Mouse (Mus musculus) liver, embryonic 11.5 days (tissue): ENCODE results near the gene Ppp4c. TPM values are rescaled to one million over a fixed set of nuclear protein-coding genes. Genes with fewer than 3 reads are reported as not detected.

Experiments
- ATAC-seq: fragments of 200-750 bp; cut with Nextera tagmentation; replicated peaks from 2 replicates; pipeline ENCODE4 v1.8.0; 2017; ENCODE audit warnings: moderate number of reproducible peaks, mild to moderate bottlenecking, moderate TSS enrichment, moderate library complexity; ENCODE audit not compliant: low FRiP score
- DNase-seq: peaks from one replicate; pipeline ENCODE4 v3.0.0-alpha.2; 2017; ENCODE audit warnings: low spot score
- H3K27ac ChIP-seq: fragments of 300-500 bp; sonication (generic); 2 replicates; pipeline ENCODE4 v1.5.1; 2014; ENCODE audit warnings: mild to moderate bottlenecking, low read depth, low read length, control low read depth
- H3K27me3 ChIP-seq: fragments of 300-500 bp; sonication (generic); replicated peaks from 2 replicates; pipeline ENCODE4 v1.6.1; 2014; ENCODE audit warnings: low read length, mixed read lengths; ENCODE audit not compliant: control insufficient read depth, insufficient read depth
- H3K36me3 ChIP-seq: fragments of 300-500 bp; sonication (generic); 2 replicates; pipeline ENCODE4 v1.6.1; 2014; ENCODE audit warnings: mild to moderate bottlenecking, low read length, moderate library complexity, mixed read lengths; ENCODE audit not compliant: control insufficient read depth, insufficient read depth
- H3K4me1 ChIP-seq: fragments of 300-500 bp; sonication (generic); replicated peaks from 2 replicates; pipeline ENCODE4 v1.6.1; 2014; ENCODE audit warnings: low read length, mixed read lengths; ENCODE audit not compliant: control insufficient read depth, insufficient read depth
- H3K4me2 ChIP-seq: fragments of 300-500 bp; sonication (generic); 2 replicates; pipeline ENCODE4 v1.6.1; 2014; ENCODE audit warnings: mild to moderate bottlenecking, control low read depth, moderate library complexity
- H3K4me3 ChIP-seq: fragments of 300-500 bp; sonication (generic); 2 replicates; pipeline ENCODE4 v1.5.1; 2014; ENCODE audit warnings: low read depth, low read length, control low read depth
- H3K9ac ChIP-seq: fragments of 300-500 bp; sonication (generic); 2 replicates; pipeline ENCODE4 v1.6.1; 2014; ENCODE audit warnings: low read depth, low read length, control low read depth
- H3K9me3 ChIP-seq: fragments of 300-500 bp; sonication (generic); 2 replicates; pipeline ENCODE4 v1.6.1; 2016; ENCODE audit warnings: low read length, inconsistent platforms, mixed read lengths; ENCODE audit not compliant: control insufficient read depth
- WGBS: fragments of 180-500 bp; shearing (Covaris S2); extraction: QIAGEN DNeasy Blood & Tissue Kit; methylation state at CpG from one replicate; pipeline ENCODE4 v1.1.7; 2014; 5-methylcytosine and 5-hydroxymethylcytosine counted together
- polyA plus RNA-seq: library from polyadenylated mRNA; unstranded; fragments of >200 nt; fragmentation: Nextera tagmentation; extraction: Ambion mirVana; gene quantifications from 2 replicates; pipeline ENCODE4 v1.2.1, GENCODE M21; 2014

Gene Ppp4c
- polyA plus RNA-seq, 1 experiment from 2014 or later: 266 TPM

DNA sequence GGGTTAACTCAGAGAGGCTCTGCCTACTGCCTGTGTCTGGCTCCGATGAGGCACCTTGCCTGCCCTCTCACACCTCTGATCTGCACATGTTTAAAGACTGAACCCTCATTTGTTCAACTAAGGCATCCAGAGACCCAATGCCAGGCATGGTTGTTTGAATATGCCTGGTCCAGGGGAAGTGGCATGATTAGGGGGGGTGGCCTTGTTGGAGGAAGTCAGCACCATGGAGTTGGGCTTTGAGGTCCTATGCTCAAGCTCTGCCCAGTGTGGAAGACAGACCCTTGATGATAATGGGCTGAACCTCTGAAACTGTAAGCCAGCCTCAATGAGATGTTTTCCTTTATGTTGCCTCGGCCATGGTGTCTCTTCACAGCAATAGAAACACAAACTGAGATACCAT lies 18.9 kb downstream of the Ppp4c start:
- no peak for ATAC-seq
- WGBS: 73% methylated on average over 2 of the region's 2 CpGs
- H3K36me3 ChIP-seq: peaks cover 10% of the 10 kb centered on the region

DNA sequence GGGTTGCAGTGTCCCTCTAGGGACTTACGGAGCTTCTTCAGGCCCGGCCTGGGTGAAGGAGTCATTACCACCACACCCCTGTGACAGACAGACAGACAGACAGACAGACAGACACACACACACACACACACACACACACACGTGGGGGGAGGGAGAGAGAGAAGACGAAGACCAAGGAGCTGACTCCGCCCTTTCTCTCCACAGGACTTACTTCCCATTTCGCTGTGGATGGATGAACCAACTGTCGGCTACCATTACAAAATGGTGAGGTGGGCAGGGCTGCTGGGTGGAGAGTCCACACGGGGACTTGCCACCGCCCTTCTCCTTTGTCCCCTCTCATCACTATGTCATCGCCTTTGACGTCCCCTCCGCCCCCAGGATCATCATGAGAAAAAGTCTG lies 21.5 kb downstream of the Ppp4c start:
- H3K9ac ChIP-seq: no peak overlapping the region

More for the DNA sequence above, 18.9 kb downstream of the Ppp4c start:
- Histone ChIP-seq H3K4me1 (peaks cover 26% of the 10 kb centered on the region), H3K27me3 (no peaks in the 10 kb centered on the region), H3K9me3 (no peaks in the 10 kb centered on the region), H3K27ac (no peak overlapping the region), H3K4me3 (no peak overlapping the region), H3K4me2 (no peak overlapping the region), H3K9ac (no peak overlapping the region)
- no peak for DNase-seq

DNA sequence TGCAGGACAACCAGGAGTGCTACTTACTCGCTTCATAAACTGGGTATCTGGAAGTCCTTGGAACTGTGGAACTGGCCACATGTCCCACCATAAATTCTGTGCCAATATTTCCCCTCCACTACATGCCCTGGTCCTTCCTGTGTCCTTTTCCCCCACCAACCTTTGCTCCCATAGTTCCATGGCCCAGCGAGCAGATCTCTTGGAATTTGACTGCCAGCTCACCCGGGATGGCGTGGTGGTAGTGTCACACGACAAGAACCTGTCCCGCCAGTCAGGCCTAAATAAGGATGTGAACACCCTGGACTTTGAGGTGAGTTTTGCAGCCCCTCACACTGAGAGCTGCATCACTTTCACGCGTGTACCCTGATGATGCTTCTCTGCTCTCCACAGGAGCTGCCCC lies 25.3 kb downstream of the Ppp4c start:
- H3K9ac ChIP-seq: no peak overlapping the region
- no peak overlapping the region for H3K27ac ChIP-seq
- no peaks in the 10 kb centered on the region for H3K27me3 ChIP-seq
- 91% methylated on average over 8 of the region's 8 CpGs for WGBS
- no peak for DNase-seq
- no peak overlapping the region for H3K4me2 ChIP-seq
- H3K4me1 ChIP-seq: peaks cover 15% of the 10 kb centered on the region
- peaks cover 23% of the 10 kb centered on the region for H3K36me3 ChIP-seq
- ATAC-seq: no peak
- H3K4me3 ChIP-seq: no peak overlapping the region
- no peaks in the 10 kb centered on the region for H3K9me3 ChIP-seq

More for the DNA sequence above, 21.5 kb downstream of the Ppp4c start:
- Histone ChIP-seq H3K4me3 (no peak overlapping the region), H3K27me3 (no peaks in the 10 kb centered on the region), H3K9me3 (no peaks in the 10 kb centered on the region), H3K36me3 (peaks cover 18% of the 10 kb centered on the region), H3K4me2 (no peak overlapping the region), H3K4me1 (peaks cover 10% of the 10 kb centered on the region), H3K27ac (no peak overlapping the region)
- WGBS: 71% methylated on average over 12 of the region's 12 CpGs
- no peak for DNase-seq
- no peak for ATAC-seq

DNA sequence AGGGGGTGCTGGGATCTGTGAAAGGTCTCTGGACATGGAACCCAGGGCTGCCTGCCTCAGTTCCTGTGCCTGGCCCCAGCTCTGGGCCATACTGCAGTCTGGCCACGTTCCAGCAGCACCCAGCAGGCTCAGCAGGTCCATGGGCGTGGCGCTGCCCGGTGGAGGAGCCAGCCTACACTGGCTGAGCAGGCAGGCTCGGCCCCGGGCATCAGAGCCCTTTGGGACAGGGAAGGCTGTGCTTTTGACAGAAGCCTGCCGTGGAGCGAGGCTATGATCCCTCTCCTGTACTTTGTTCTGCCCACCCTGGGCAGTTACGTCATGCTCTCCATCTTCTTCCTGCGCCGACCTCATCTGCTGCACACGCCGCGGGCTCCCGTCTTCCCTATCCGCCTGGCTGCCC lies 26.1 kb downstream of the Ppp4c start, which contains the start of gene Gdpd3:
Gene Gdpd3 (plus strand): TSS at position 134 of the 400 bp plus-strand sequence.
- H3K4me1 ChIP-seq: peaks cover 23% of the 10 kb centered on the region
- no peak within 1 kb of the TSS for H3K9ac ChIP-seq
- no peak for ATAC-seq
- H3K4me2 ChIP-seq: no peak within 1 kb of the TSS
- peaks cover 23% of the 10 kb centered on the region for H3K36me3 ChIP-seq
- no peak within 1 kb of the TSS for H3K27ac ChIP-seq
- DNase-seq: no peak
- no peaks in the 10 kb centered on the region for H3K9me3 ChIP-seq
- WGBS: 84% methylated on average over 16 of the region's 16 CpGs
- no peaks in the 10 kb centered on the region for H3K27me3 ChIP-seq
- H3K4me3 ChIP-seq: no peak within 1 kb of the TSS

DNA sequence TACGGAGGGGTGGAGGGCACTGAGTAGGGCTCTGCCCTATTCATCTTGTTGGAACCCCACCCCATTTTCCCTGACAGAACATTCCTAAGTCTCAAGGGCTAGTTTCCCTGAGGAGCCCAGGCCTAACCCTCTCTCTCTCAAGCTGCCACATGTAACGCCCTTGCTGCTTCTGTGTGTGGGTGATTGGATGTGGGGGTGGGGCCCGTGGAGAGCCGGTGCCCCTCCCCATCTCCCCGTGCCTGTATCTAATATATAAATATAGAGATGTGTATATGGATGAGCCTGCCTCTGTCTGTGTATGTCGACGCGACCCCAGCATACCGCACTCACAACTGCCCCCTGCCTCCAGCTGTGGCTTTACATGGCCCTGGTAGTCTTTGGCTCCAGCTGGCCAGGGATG lies 26.8 kb downstream of the Ppp4c start:
- DNase-seq (no peak), ATAC-seq (peak; percentile 29; the same call in 1 of the 2 replicates)
- Histone ChIP-seq H3K4me3 (no peak overlapping the region), H3K27me3 (no peaks in the 10 kb centered on the region), H3K9me3 (no peaks in the 10 kb centered on the region), H3K36me3 (peaks cover 23% of the 10 kb centered on the region), H3K27ac (no peak overlapping the region), H3K9ac (no peak overlapping the region), H3K4me2 (no peak overlapping the region), H3K4me1 (peaks cover 30% of the 10 kb centered on the region)
- 75% methylated on average over 9 of the region's 9 CpGs for WGBS

- H3K4me2 ChIP-seq: no peak overlapping the region
- ATAC-seq (no peak), DNase-seq (no peak)
- H3K9me3 ChIP-seq: no peaks in the 10 kb centered on the region
- no peak overlapping the region for H3K4me3 ChIP-seq
- no peak overlapping the region for H3K27ac ChIP-seq
- peaks cover 38% of the 10 kb centered on the region for H3K4me1 ChIP-seq
- 63% methylated on average over 17 of the region's 17 CpGs for WGBS
- no peaks in the 10 kb centered on the region for H3K27me3 ChIP-seq
- H3K36me3 ChIP-seq: peaks cover 18% of the 10 kb centered on the region; the same call in 1 of the 2 replicates
- no peak overlapping the region for H3K9ac ChIP-seq
These were observed 29.8 kb downstream of the Ppp4c start for GRCm38 (mm10) chr7:126762471-126763008.

- Histone ChIP-seq H3K27ac (0 out of 2 replicates have a peak overlapping the region, but pooled peaks have one; percentile 23), H3K9ac (no peak overlapping the region), H3K4me2 (peak overlapping the region; percentile 97), H3K36me3 (peaks cover 17% of the 10 kb centered on the region; the same call in 1 of the 2 replicates), H3K4me1 (peaks cover 38% of the 10 kb centered on the region), H3K4me3 (no peak overlapping the region), H3K27me3 (no peaks in the 10 kb centered on the region), H3K9me3 (no peaks in the 10 kb centered on the region)
- 54% methylated on average over 6 of the region's 6 CpGs for WGBS
- ATAC-seq: no peak
- DNase-seq: no peak
These were observed 30.7 kb downstream of the Ppp4c start for GRCm38 (mm10) chr7:126761529-126762067.

DNA sequence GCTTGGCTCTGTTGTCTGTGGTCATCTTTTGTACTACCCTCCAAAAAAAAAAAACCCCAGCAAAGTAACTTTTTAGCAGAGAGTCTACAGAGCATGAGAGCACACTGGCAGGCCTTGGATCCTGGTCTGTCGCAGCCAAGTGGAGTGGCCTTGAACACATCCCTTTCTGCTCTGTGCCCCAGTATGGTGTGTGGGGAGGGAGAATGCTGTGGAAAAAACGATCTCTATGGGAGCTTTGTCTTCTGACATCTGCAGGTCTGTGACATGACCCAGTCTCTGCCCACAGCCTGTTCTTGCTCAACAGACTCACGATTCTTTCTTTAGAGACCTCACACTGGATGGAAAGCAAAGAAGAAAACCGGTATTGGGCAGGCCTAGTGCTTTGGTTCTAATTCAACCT lies 31.3 kb downstream of the Ppp4c start:
- no peaks in the 10 kb centered on the region for H3K27me3 ChIP-seq
- DNase-seq (no peak), ATAC-seq (no peak)
- peaks cover 38% of the 10 kb centered on the region for H3K4me1 ChIP-seq
- 59% methylated on average over 4 of the region's 4 CpGs for WGBS
- H3K9ac ChIP-seq: 0 out of 2 replicates have a peak overlapping the region, but pooled peaks have one; percentile 2
- H3K4me2 ChIP-seq: peak overlapping the region; percentile 97
- H3K27ac ChIP-seq: peak overlapping the region; percentile 86
- peak overlapping the region; percentile 79 for H3K4me3 ChIP-seq
- H3K36me3 ChIP-seq: peaks cover 15% of the 10 kb centered on the region; the same call in 1 of the 2 replicates
- H3K9me3 ChIP-seq: no peaks in the 10 kb centered on the region

GRCm38 (mm10) chr7:126760391-126760802 lies 31.9 kb downstream of the Ppp4c start:
- Histone ChIP-seq H3K36me3 (peaks cover 12% of the 10 kb centered on the region; the same call in 1 of the 2 replicates), H3K4me2 (peak overlapping the region; percentile 97), H3K4me1 (peaks cover 34% of the 10 kb centered on the region), H3K9me3 (no peaks in the 10 kb centered on the region), H3K27ac (peak overlapping the region; percentile 86; the same call in 1 of the 2 replicates), H3K27me3 (no peaks in the 10 kb centered on the region), H3K4me3 (peak overlapping the region; percentile 79), H3K9ac (peak overlapping the region; percentile 92)
- ATAC-seq (peak; percentile 4; the same call in 1 of the 2 replicates), DNase-seq (no peak)
- WGBS: 32% methylated on average over 3 of the region's 3 CpGs
